Mouse (Mus musculus) kidney, adult 9 months (tissue): ENCODE results near the gene Vat1l.

ENCODE experiments used
- DNase-seq: peaks from one replicate; pipeline ENCODE4 v3.0.0; 2022

Gene Vat1l

DNA sequence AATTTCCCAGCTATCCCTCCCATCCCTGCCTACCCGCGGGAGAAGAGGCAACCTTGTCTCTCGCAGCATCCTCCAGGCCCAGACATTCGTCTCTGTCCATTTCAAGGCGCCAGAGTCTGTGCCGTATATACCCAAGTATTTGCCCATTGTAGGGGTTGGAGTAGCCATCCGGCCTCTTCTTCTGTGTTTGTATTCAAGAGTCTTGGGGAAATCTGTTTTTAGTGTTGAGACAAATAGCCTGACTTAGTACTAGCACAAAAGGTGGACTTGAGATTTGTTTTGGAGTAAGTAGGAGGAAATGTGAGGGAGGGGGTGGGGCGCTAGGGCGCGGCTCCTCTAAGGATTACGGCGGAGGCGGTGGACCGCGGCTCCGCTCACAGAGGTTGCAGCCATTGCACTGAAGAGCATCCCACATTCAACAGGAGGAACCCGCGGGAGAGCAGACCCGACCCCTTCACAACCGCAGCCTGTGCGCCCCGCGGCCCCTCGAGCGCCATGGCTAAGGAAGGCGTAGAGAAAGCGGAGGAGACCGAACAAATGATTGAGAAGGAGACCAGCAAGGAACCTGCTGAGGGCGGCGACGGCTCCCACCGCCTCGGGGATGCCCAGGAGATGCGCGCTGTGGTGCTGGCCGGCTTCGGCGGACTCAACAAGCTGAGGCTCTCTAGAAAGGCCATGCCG, at the start of gene Vat1l:
TSS of gene Vat1l (plus strand) at position 392 of the 681 bp plus-strand sequence.
- no peak for DNase-seq

DNA sequence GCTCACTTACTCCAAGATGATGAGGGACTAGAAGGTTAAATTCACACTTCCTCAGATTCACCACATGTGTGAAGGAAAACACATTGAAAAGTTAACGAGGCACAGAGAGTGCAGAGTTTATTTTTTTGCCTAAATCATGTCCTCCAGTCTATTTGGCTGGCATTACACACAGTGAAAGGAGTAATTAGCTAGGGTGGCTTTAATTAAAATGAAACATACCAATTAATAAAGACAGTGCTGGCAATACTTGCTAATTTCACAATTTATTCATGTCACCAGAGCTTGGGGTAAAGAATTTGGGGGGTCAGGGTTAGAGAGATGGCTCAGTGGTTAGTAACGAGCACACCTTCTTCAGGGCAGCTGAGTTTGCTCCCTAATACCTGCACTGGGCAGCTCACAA, 46.8 kb upstream of the Vat1l start:
- DNase-seq: no peak

DNA sequence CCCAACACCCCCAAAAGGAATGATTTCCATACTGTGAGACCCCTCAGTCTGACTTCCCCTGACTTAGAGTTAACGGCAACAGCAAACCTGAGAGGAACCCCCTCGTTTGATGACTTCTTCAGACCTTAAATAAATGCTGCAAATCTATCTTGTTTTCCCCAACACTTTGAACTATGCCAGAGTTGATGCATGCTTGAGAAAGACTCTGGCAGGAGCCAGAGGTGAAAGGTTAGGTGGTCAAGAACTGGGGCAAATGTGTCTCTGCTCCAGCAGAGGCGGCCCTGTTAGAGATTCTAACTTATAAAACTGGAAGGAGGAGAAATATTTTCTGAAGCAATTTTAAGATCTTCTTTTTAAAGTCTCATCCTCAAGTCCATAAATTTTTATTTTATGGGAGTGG, 45.7 kb upstream of the Vat1l start:
- no peak for DNase-seq

DNA sequence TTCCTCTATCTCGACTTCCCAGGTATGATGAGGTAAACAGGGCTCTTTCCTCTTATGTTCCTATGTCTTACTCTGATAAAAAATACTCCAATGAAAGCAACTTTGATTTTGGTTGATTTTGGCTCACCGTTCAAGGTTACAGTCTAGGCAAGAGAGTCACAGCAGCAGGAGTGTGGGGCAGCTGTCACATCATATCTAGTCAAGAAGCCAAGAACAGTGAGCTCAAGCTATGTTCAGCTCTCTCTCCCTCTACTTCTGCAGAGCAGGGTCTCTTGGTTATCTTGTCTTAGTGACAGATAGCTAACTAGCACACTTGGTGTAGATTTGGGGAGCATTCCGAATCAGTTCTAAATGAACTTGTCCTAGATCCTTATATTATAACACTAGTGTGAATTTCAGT, 41.5 kb upstream of the Vat1l start:
- DNase-seq: no peak

DNA sequence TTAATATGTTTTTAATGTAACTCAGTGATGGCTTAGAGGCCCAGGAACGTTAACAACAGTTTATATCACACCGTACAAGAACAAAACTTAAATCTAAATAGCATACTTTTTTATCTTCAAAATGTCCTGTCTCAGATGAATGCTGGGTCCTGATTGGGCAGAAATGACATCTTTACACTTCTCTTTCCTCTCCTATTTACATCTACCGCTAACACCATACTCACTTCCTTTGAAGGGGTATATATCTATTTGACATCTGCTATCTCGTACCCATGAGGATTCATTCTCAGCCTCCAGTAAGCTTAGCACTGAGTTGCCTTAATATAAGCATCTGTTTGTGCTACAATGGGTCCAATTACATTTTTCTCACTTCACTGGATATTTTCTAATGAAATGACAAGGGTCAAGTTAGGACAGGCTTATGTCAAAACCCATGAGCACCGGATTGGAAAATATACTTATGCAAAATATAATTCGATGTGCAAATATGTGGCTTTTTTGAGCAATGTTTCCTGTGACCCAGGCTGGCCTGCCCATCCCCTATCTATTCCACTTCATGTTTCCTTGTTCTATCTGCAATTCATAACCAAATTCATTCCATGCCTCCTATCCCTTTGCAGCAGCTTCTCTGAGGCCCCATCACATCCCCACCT, 40.8 kb upstream of the Vat1l start:
- no peak for DNase-seq

DNA sequence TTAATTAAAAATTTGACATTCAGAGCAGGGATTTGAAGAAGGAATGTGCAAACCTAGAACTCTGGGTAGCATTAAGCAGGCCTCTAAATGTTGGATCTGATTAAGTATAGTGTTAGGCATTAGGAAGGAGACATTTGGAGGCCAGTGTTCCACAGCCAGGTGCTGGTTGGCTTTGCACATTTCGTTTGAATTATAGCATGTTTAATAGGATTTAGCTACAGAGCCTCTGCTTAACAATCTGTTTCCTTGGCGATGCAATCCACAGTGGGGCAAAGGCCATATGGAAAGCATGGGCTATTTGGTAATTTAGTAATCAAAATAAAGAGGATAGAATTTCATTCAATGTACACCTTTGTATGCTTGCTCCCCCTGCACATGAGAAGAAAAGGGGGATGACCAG, 39.7 kb upstream of the Vat1l start:
- no peak for DNase-seq

DNA sequence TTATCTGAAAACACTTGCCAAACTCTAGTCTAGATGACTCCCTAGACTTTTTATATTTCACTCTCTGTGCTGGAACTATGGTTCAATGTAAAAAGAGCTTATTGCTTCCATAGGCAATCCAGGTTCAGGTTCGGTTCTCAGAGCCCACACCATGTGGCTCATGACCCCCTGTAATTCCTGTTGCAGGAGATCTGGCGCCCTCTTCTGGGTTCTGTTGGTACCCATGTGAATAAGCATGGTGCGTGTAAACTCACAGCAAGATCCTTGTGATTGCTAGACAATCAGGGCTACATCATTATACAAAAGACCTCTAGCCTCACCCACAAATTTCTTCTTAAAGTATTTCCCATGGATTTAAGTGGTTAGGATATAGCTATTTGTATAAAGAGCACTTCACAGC, 28.7 kb upstream of the Vat1l start:
- no peak for DNase-seq

DNA sequence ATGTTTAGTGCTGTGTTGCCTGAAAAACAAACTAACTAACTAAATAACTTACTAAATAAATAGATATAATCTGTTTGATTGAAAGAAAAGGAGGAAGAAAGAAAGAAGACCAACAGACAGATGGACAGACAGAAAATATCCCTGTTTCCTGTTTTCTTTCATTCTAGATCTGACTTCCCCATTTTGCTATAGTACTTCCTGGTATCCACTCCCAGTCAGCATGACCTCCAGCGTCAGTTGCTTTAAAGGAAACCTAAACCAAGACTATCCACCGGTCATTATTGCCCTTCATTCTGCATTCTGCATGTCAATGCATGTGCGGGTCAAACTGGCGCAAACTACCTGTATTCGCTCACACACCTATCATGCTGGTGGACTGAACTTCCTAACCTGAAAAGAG, 12.1 kb upstream of the Vat1l start:
- DNase-seq: no peak

DNA sequence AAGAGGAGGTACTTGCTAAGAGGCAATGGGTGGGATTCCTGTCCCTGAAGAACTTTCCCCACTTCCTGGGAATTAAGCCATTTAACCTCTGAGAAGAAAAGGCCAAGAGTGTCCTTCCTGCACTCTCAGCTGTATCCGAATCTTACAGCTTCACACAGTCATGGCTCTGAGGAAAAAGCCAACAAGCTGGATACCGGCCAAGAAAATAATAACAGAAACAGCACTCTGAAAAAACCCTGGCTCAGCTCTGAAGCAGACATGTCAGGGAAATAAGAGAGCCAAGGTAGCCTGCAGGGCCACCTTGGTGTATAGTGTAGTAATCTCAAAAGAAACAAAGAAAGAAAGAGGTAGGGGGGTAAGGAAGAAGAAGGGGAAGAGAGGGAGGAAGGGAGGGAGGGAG, 6.4 kb upstream of the Vat1l start:
- no peak for DNase-seq

DNA sequence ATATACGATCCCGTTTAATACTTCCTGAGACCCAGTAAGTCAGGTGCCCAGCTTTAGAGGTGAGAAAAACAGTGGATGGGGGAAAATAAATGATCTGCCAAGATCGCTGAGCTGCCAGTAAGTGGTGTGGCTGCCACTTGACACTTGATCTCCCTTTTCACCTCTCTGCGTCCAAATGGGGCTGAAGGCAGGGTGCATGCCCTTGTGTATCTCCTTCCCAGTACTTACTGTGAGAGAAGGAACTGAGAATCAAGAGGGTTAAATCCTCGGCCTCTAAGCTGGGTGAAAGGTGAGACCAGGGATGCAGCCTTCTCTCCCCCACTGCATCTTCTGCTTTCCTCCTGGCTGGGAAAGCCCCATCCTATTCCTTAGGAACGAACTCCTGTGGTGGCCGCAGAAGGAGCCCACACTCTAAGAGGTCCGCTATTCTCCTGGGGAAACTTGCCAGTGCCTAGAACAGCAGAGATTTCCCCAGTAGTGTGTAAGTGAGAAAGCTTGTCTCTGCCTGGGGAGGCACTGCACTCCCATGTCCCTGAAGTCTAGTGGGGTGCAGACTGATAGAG, 1.1 kb downstream of the Vat1l start:
- no peak for DNase-seq

DNA sequence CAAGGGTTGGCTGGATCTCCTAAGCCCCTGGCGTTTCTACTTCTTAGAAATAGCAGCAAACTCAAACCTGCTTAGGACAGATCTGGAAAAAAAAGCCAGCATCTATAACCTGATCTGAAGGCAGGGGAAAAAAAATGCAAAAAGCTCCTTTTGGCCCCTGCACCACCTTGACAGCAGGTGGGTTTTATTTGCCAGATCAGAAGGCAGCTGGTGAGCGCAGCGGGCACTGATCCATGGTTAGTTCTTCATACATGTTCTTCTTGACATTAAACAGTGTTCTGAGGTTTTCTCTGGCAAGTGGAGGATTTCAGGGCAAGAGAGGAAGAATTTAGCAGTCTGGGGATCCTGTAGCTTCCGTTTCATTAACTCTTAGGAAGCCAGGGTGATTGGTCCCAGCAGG, 1.6 kb downstream of the Vat1l start:
- DNase-seq: no peak

DNA sequence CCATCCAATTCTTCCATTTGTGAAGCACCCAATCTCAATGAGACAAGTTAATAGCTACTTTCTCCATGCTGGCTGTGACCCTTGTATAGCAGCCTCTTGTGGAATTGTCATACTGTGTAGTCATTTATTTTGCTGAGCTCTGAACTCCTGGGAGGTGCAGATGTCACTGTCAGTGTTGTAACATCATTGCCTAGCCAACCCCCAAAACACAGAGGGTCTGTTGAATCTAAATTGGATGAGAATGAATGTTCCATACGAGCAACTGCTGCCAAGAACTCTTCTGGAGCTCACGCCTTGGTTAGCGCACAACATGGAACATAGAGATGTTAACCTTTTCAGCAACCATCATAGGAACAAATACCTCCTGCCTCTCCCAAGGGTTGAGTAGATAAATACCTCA, 15.4 kb downstream of the Vat1l start:
- DNase-seq: no peak

DNA sequence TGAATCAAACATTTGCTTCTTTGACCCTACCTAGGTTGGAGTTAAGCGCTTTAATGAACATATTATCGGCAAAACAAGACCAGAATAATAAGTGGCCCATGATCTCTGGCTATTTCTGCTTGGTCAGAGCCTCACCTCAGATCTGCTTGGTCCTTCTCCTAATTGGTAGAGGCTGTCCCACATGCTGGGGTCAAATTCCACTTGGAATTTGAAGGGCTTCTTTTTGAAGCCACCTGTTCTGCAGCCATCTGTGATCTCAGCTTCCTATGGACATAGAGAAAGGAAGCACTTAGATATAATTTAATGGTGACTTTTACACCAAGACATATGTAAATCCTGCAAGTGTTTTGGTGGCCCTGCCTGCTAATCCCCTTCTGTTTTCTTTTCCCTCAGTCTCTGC, 16.6 kb downstream of the Vat1l start:
- no peak for DNase-seq

DNA sequence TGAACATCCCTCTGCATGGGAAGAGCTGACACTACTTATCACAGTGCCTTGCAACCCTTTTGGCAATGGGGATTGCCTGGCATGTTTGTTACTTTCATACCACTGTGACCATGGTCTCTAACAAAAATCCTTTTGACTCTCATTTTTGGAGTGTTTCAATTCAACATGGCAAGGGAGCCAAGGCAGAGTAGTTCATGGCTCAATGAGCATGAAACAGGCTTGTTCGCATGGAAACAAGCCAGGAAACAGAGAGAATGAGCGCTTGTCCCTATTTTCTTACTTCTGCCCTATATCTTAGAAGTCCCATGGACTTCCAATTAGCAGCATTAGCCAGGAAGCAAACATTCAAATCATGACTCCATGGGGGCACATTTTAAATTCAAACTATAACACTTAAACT, 18.6 kb downstream of the Vat1l start:
- no peak for DNase-seq

DNA sequence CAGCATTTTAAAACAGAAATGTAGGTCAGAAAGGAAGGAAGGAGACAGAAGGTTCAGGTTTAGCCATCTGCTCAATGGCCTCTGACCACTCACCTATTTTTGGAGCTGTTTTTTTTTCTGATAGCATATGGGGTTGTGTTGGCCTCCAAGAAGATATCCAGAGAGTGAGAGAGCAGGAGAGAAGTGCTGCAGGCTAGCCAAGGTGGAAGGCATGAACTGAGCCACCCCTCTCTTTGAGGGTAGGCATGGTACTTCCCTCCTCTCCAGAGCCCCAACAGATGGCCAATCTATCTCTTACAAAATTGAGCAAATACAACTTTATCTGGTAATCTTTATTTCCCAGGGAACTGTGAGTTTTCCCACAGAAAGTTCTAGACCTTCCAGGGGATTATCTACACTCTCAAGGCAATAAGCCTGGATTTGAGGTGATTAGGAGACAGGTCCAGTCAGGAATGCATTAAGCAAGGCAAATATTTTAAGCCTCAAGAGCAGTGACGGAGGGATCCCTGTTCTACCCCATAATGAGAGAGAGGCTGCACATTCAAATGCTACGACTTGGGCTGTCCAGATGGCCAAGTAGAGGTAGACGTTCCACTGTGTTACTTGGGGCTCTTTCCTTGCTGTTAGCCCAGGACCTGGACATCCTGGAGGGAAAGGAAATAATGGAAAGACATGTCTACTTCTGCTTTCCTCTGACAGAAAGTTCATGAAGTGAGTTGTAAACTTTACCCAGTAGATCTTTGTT, 46.1 kb downstream of the Vat1l start:
- no peak for DNase-seq

DNA sequence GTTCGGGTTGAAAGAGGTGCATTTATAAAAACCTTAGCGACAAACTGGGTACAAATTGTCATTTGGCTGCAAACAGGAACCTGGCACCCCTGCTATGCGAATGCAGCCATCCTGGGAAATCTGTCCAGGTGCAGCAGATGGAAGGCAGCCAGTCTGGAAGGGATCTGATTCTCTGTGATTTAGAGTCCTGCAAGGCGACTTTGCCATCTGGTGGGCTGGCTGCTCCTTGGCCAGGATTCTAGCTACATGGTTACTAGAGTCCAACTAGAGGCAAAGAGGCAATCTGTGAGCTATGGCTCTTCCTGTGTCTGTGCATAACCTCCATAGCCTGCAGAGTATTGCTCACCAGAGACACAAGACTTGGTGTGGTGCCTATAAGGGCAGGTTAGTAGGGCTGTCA, 53.3 kb downstream of the Vat1l start:
- DNase-seq: no peak

DNA sequence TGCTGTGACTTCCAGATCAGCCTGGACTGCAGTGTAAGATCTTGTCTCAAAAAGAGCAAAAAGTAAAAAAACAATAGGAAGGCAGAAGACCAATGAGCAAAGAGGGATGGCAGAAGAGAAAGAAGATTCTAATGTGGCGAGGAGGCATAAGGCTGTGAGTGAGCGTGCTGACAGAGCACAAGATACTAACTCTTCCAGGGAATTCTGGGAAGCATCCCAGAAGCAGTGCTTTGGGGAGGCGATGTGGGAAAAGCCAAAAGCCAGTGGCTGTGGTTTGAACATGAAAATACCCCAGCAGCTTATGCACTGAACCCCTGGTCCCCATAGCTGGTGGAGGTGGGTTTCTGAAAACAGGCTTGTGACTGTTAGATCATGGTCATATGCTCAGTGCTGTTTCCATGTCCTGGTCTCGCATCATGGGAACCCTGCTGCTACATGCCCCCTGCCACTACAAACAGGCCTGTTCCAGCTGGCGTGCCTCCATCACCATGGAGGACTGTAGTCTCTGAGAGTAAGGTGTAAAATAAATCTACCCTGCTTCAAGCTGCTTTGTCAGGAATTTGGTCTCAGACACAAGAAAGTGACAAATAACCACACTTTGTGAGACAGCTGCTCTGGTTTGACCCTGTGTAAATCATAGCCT, 54.4 kb downstream of the Vat1l start:
- DNase-seq: no peak

DNA sequence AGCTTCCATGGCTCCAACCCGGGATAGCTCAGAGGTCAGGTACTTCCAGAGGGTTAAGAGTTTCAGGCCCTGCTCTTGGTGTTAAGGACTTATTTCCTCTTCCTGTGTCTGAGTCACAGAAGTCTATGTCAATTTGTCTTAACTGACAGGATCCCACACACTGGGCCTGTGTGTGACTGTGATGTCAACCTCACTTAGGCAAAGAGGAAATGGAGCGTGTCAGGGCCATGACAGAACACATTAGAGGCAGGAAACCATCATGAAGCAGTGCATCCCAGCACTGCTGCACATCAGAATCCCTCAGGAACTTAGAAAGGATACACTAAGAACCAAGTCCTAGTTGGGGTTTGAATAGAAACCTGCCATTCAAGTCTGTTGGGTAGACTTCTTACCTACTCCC, 56.9 kb downstream of the Vat1l start:
- DNase-seq: no peak

DNA sequence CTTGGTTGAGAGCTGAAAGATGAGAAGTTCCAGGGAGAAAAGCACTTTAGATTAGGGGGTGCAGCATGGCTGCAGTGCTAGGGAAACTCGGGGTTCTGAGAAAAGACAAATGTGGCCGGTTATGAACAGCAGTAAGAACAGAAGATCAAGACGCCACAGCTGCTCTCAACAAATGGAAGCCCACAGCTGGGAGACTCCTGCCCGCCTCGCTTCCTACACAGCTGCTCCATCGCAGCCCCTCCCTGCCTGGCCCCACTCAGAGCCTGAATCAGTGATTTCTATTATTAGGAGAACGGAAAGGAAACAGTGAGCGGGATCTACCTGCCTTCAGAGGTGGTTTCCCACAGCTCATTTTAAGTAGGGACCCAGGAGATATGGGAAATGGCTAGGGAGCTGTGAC, 69.1 kb downstream of the Vat1l start:
- DNase-seq: no peak

DNA sequence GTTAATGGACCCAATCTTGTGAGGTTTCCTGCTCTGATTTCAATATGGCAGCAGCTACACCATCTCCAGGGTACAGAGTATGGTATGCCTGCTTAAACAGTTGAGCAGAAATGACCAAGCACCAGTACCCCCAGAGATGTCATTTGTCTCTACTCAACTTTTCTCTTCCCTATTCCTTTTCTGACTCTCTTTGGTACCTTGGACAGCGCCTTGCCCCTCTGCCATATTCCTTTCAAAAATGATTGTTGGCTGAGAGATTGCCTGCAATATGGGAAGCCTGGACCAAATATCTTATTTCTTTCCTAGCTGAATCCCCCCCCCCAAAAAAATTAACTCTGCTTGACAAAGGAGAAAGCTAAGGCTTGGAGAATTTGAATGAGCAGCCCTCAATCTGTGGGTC, 75.7 kb downstream of the Vat1l start:
- DNase-seq: no peak

DNA sequence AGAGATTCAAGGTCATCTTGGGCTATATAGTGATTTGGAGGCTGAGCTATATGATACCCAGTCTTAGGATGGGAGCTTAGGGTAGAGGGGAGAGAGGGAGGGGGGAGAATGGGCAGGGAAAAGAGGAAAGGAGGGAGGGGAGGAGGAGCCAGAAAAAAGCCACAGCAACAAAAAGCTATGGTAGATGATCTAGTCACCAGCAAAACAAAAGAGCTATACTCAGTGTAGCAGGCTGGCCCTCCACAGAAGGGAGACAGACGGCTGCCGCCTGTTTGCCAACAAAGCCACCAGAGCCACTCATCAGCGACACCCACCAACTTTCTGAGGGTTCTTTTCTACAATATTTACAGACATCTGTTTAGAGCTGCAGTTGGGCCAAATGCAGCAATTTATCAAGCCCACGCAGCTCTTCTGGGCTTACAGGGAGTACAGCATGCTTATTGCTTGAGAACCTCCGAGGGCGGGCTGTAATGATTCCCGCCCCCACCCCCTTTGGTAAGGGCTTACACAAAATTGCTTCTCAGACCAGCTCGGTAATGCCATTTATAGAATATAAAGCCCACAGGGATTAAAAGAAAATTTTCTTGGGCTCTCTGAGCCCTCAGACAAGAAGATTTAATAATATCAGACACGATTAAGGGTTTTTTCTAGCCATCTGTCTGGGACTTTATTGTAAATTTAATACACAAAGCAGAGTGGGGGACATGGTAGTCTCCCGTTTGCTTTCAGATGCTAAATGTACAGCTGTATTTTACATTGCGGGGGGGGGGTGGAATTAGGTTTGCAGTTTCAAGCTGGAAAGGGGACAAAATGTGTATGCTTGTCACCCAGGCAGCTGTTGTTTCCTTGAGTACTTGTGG, 89.7 kb downstream of the Vat1l start:
- DNase-seq: no peak

DNA sequence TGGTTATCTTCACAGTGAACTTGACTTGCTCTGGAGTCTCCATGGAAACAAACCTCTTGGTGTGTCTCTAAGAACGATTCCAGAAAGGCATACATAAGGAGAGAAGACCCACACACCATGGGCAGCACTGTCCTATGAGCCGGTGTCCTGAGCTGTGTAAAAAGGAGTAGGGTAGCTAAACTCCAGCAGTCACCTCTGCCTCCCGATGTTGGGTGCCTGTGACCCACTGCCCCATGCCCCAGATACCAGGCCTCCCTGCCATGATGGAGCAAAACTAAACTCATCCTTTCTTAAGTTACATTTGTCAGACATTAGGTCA, 90.3 kb downstream of the Vat1l start:
- no peak for DNase-seq

DNA sequence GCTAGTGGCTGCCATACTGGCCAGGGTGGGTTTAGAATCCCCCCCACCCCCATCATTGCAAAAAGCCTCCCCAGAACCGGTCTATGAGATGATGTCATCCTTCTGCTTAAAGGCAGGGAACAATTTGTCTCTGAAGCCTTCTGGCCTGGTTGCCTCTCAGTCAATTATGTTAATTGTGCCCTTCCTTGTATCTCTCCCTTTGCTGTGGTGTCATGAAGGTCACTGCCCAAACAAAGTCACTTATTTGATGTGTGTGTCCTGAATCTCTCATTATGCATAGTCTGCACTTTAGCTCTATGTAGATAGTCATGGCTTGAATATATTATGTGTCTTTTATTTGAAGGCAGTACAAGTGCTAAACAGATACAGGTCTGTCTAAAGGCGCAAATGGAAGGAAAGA, 92.8 kb downstream of the Vat1l start:
- DNase-seq: no peak
